Mouse (Mus musculus): ENCODE data around the gene Gm14409. TPM values are rescaled to one million over a fixed set of nuclear protein-coding genes. Genes with fewer than 3 reads are reported as not detected.
"Not testable (repeated sequence)": the region's sequence is repeated elsewhere in the genome, so short reads cannot be mapped to it uniquely, and the experiment has no call there.

The Gm14409 gene
- total RNA-seq (2022), result 1 to 10 TPM in 3 of 4 experiments, under 1 TPM in 1; 0.89 to 2.1 (median 1.7) TPM

- not testable (repeated sequence) for DNase-seq (ENCODE audit: low spot score)
Observed at GRCm38 (mm10) chr2:177266936-177267335, at the start of gene Gm14409. Gene Gm14409 (minus strand): TSS chr2:177267036.

DNA sequence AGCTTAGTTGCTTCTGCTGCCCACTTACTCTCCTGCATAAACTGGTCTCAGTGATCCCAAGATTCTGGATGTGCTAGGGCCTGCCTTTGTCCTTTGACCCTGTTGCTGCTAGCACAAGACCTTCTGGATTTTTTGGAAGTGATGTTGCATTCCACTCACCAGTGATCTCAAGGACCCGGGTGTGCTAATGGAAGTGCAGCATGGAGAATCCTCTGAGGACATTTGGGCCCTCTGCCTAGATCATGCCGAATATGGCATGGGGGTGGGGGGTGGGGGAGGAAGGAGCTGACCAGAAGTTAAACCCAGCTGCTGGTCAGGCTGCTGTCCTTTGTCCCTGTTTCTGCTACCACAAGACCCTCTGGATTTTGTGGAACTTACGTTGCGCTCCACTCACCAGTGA is 42.8 kb upstream of the Gm14409 start:
- not testable (repeated sequence) for DNase-seq (ENCODE audit: low spot score)

DNA sequence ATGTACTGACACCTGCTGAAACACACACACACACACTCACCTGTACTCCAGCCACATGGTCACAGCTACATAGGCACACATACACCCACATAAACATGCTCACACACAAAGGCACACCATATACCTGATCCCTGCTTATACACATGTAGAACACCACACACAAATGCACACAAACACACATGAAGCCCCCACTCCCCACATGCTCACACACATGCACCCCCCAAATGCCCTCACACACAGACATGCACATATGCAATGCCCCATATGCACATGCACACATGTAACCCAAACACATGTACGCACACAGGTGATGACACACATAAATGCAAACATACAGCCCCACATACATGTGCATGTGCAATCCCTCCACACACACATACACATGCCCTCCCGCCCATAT is 38.1 kb upstream of the Gm14409 start:
- not testable (repeated sequence) for DNase-seq (ENCODE audit: low spot score)

- not testable (repeated sequence) for DNase-seq (ENCODE audit: low spot score)
Observed at GRCm38 (mm10) chr2:177283701-177284100, 16.9 kb upstream of the Gm14409 start.

GRCm38 (mm10) chr2:177277754-177278153 is 10.9 kb upstream of the Gm14409 start:
- DNase-seq (ENCODE audit: low spot score), result not testable (repeated sequence)

DNA sequence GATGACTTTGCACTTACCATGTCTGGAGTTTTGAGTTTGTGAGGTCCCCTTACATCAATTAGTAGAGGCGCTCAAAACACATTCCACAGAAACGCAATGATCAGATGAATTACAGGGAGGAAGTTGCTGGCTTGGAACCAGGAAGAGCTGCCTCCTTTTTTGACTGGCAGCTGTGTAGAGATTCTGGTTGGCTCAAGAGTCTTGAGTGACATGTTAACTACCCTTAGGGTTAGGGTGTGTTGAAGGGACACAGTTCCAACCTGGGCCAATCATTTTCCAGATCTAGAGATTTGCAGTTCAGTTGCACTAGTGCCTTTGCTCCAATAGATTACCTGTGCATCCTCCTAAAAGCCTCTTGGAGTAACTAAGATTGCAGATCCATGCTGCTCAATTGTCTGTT is 5.4 kb upstream of the Gm14409 start:
- not testable (repeated sequence) for DNase-seq (ENCODE audit: low spot score)

GRCm38 (mm10) chr2:177247449-177247848 is 19.4 kb downstream of the Gm14409 start:
- not testable (repeated sequence) for DNase-seq (ENCODE audit: low spot score)

GRCm38 (mm10) chr2:177230461-177230860 is 36.4 kb downstream of the Gm14409 start:
- DNase-seq (ENCODE audit: low spot score), result not testable (repeated sequence)

Other genes starting within 250 kb of the Gm14409 start
- under 1 TPM; 0.29 to 0.72 (median 0.59) TPM for gene Gm14401, start 192.7 kb downstream of the Gm14409 start, total RNA-seq (2022)
- 10 to 100 TPM; 23.8 to 44.6 (median 26.9) TPM for gene Gm14410, start 60.6 kb downstream of the Gm14409 start, total RNA-seq (2022)
- 1 to 10 TPM; 1.3 to 1.9 (median 1.5) TPM for gene Gm14412, start 57.3 kb upstream of the Gm14409 start, total RNA-seq (2022)
- gene Gm14418, start 131.3 kb upstream of the Gm14409 start, total RNA-seq (2022), result 10 to 100 TPM; 16.2 to 18.2 (median 17.7) TPM
- 100 to 1,000 TPM; 568 to 760 (median 586) TPM for gene Zfp970, start 197.7 kb upstream of the Gm14409 start, total RNA-seq (2022)
- 100 to 1,000 TPM in 1 of 4 experiments, 10 to 100 TPM in 3; 76.9 to 109 (median 91.3) TPM for gene Gm14403, start 231.2 kb upstream of the Gm14409 start, total RNA-seq (2022)

Data from heart, adult 8-10 months (tissue).